Mouse (Mus musculus) yolk sac, embryonic 10.5 days (tissue): Measurements from ENCODE around the gene Odc1.

Source experiments
- DNase-seq: peaks from one replicate; pipeline ENCODE4 v3.0.0-alpha.2; 2017; ENCODE audit warnings: low spot score

The Odc1 gene

DNA sequence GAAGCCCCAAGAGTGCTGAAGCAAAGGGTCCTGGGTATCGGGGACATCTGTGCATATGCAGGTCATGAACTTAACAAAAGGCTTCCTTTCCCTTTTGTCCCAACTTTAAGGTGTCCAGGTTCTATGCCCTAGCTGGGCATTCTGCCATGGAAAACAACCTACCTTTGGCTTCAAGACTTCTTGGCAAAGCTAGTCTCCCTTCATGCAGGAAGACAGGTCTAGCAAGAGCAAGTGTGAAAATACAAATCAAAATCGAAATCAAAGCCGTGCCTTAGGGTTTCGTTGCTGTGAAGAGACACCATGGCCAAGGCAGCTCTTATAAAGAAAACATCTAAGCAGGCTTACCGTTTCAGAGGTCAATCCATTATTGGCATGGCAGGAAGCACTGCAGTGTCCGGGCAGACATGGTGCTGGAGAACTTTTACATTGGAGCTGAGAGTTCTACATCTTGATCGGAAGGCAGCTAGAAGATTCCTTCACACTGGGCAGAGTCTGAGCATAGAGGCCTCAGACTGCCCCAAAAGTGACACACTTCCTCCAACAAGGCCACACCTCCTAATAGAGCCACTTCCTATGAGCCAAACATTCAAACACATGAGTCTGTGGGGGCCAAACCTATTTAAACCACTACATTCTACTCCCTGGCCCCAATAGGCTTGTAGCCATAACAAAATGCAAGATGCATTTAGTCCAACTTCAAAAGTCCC is 44.5 kb downstream of the Odc1 start:
- no peak for DNase-seq

DNA sequence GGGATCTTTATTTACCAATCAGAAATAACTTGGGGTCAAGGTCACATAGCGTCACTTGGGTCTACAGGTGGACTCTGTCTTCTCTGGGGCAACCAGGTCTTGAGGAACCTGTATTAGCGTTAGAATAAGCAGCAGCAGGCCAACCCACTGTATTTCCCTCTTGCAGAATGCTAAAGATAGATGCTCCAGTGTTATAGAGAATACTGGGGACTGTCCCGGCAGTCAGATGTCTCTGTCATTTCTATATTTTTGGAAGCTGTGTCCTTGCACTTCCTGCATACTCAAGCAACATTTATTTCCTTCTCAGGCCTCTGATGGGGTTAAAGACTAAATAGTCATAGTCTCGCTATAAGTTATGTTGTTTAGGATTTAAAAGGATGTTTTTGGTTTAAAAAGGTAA is 46.7 kb downstream of the Odc1 start:
- DNase-seq, result no peak

DNA sequence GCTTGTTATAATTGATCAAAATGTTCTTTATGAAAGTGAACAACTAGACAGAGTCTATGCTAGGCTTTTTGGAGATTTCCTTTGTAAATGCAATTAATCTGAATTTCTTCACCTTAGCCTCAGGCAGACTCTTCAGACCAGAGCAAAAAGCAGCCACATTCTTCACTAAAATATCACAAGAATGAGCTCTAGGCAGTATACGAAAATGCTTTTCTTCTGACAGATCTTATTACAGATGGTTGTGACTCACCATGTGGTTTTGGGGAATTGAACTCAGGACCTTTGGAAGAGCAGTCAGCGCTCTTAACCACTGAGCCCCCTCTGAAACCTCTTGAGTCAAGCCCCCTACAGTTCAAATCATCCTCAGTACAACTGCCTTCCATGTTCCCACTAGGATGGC is 49.4 kb downstream of the Odc1 start:
- DNase-seq, result no peak

DNA sequence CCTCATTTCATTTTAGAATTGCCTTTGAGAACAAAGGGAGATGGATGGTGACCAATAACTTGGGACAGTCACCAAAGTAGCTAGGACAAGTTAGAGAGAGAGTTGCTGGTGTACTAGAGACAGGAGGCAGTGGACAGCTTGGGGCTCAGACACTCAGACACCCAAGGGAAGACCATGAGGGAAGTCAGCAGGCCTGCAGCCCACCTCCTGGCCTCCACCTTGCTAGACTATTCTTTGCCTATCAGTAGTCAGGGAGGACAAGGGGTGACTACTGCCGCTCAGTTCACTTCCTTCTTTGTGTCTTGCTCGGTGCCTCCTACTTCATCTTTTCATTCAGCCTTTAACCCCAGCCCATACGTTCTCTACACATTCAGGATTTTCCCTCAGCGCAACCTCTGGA is 50.1 kb downstream of the Odc1 start:
- no peak for DNase-seq

DNA sequence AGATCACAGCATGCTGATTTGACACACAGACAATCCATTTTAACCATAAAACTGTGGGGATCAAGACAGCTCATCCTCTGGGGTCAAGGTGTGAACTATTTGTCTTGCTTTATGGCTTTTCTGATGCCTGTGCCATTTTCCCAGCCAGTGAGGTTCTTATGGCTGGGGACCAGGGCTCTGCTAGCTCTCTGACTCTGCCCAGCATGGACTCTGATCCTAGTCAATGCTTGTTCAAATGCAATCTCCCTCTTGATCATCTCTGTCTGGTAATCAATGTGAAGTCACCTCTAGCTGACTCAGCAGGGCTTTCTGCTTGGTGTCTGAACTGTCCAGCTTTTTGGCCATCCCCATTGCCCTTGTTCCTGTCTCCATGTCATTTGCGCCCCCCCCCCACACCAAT is 50.6 kb downstream of the Odc1 start:
- DNase-seq, result no peak
